Mouse (Mus musculus): ENCODE results near the gene Sfxn2.

DNA sequence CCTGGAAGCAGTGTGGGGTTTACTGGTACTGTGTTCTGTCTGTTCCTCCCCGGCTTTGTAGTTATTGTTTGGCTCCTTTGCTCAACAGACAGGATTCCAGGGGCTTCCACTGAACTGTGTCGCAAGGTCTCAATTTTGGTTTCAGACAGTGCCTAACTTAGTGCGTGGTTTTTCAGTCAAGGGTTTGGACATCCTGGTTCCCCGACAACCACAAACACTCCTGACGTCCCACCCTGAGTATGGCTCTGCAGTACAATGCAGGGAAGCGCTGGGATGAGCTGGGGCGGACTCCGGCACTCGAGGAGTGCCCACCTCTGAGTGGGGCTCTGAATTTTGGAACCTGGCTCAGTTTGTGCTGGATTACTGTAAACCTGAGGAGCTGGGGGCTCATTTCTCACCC is 56.6 kb downstream of the Sfxn2 start:
- TF ChIP-seq POLR2A (IDR thresholded peaks at IDR 0.05; ENCODE audit: control insufficient read depth, extremely low read depth, insufficient read depth, low read length, poor library complexity) (no peak), CTCF (IDR thresholded peaks at IDR 0.05; ENCODE audit: borderline replicate concordance, control insufficient read depth, extremely low read depth, insufficient read depth, low read length, poor library complexity) (no peak)

All from thymus, adult 2 months (tissue).